Comparison of ENCODE assay signal across 9 mouse cellular contexts in genomic region chr9:36933813-36934493, GRCm38 (mm10).
DNase-seq lines count a peak whose midpoint lies in the region; ATAC-seq lines count a peak whose summit lies in the region.
"Had no signal": no experiment of that assay in that cellular context is flagged by ENCODE, and none has a peak within 500 bp of the region (broad histone marks: within the 10 kb centered on the region; RNA-seq: fewer than 3 reads in every experiment).

No protein-coding gene starts in this region.

- WGBS in heart, embryonic 10.5 days: 48% methylated on average over 16 of the region's 16 CpGs
- 43% methylated on average over 16 of the region's 16 CpGs for WGBS in intestine, embryonic 16.5 days
- 37% methylated on average over 16 of the region's 16 CpGs for WGBS in midbrain, embryonic 14.5 days
- WGBS in stomach, embryonic 16.5 days: 47% methylated on average over 16 of the region's 16 CpGs

- no peak overlapping the region for H3K27ac ChIP-seq in heart, embryonic 10.5 days
- H3K27ac ChIP-seq in intestine, embryonic 16.5 days (ENCODE audit: low read length): no peak overlapping the region
- 0 out of 2 replicates have a peak overlapping the region, but pooled peaks have one; percentile 26 for H3K27ac ChIP-seq in midbrain, embryonic 14.5 days (replicated peaks; ENCODE audit: low read depth, low read length)
- H3K27ac ChIP-seq in stomach, embryonic 16.5 days (ENCODE audit: low read length): no peak overlapping the region

- no peak overlapping the region for H3K4me3 ChIP-seq in heart, embryonic 10.5 days
- no peak overlapping the region for H3K4me3 ChIP-seq in intestine, embryonic 16.5 days (ENCODE audit: low read length)
- H3K4me3 ChIP-seq in midbrain, embryonic 14.5 days (replicated peaks; ENCODE audit: low read depth, low read length): no peak overlapping the region
- H3K4me3 ChIP-seq in stomach, embryonic 16.5 days (replicated peaks; ENCODE audit: low read length): no peak overlapping the region
- H3K4me3 ChIP-seq: megakaryocyte, embryonic 14.5 days had no signal

- H3K4me2 ChIP-seq in intestine, embryonic 16.5 days (ENCODE audit: low read depth, low read length): no peak overlapping the region
- H3K4me2 ChIP-seq in midbrain, embryonic 14.5 days (ENCODE audit: low read length): no peak overlapping the region
- H3K4me2 ChIP-seq in stomach, embryonic 16.5 days (ENCODE audit: low read depth, low read length): no peak overlapping the region

- DNase-seq in heart, adult 11 months: peak; percentile 94
- no peak for DNase-seq in heart, embryonic 10.5 days (ENCODE audit: low spot score)
- DNase-seq in embryo, embryonic 10 days (ENCODE audit: low spot score): peak; percentile 88
- peak; percentile 69 for DNase-seq in gastrocnemius, postnatal 14 days
- DNase-seq in left cerebral cortex, postnatal 10 days (ENCODE audit: extremely low spot score in 1 of 2, low spot score in 2 of 2): peak; percentile 72 to 78
- peak; percentile 88 for DNase-seq in midbrain, embryonic 14.5 days

- peaks cover 3% of the 10 kb centered on the region; the same call in 1 of the 2 replicates for H3K36me3 ChIP-seq in heart, embryonic 10.5 days
- no peaks in the 10 kb centered on the region for H3K36me3 ChIP-seq in intestine, embryonic 16.5 days (ENCODE audit: control insufficient read depth, insufficient read depth, low read length)
- H3K36me3 ChIP-seq in midbrain, embryonic 14.5 days (ENCODE audit: control insufficient read depth, insufficient read depth, low read length): no peaks in the 10 kb centered on the region
- H3K36me3 ChIP-seq in stomach, embryonic 16.5 days (ENCODE audit: control insufficient read depth, insufficient read depth, low read length): no peaks in the 10 kb centered on the region

- no peaks in the 10 kb centered on the region for H3K27me3 ChIP-seq in heart, embryonic 10.5 days (ENCODE audit: insufficient read depth, poor library complexity, severe bottlenecking)
- H3K27me3 ChIP-seq in intestine, embryonic 16.5 days (replicated peaks; ENCODE audit: control insufficient read depth, insufficient read depth, low read length): no peaks in the 10 kb centered on the region
- H3K27me3 ChIP-seq in midbrain, embryonic 14.5 days (ENCODE audit: control insufficient read depth, insufficient read depth, low read length): no peaks in the 10 kb centered on the region
- H3K27me3 ChIP-seq in stomach, embryonic 16.5 days (ENCODE audit: control insufficient read depth, insufficient read depth, low read length): no peaks in the 10 kb centered on the region

- H3K9ac ChIP-seq in intestine, embryonic 16.5 days (ENCODE audit: low read depth, low read length): no peak overlapping the region
- no peak overlapping the region for H3K9ac ChIP-seq in midbrain, embryonic 14.5 days (replicated peaks; ENCODE audit: low read length)
- no peak overlapping the region for H3K9ac ChIP-seq in stomach, embryonic 16.5 days (ENCODE audit: low read length)

- intact Hi-C loops in gastrocnemius, postnatal 14 days (cut with DNase I; ENCODE audit: low total_unique reads): no loop called here
- intact Hi-C loops in left cerebral cortex, postnatal 10 days (cut with DNase I): no loop called here

- ATAC-seq in intestine, embryonic 16.5 days: peak; percentile 71
- peak; percentile 77; the same call in 1 of the 2 replicates for ATAC-seq in midbrain, embryonic 14.5 days (ENCODE audit: low FRiP score, low TSS enrichment)
- ATAC-seq in stomach, embryonic 16.5 days (ENCODE audit: insufficient read depth, low FRiP score): peak; percentile 83; the same call in 1 of the 2 replicates

- peaks cover 12% of the 10 kb centered on the region for H3K4me1 ChIP-seq in heart, embryonic 10.5 days
- H3K4me1 ChIP-seq in intestine, embryonic 16.5 days (ENCODE audit: control insufficient read depth, insufficient read depth, low read length): no peaks in the 10 kb centered on the region
- peaks cover 15% of the 10 kb centered on the region for H3K4me1 ChIP-seq in midbrain, embryonic 14.5 days (ENCODE audit: control insufficient read depth, insufficient read depth, low read length)
- no peaks in the 10 kb centered on the region for H3K4me1 ChIP-seq in stomach, embryonic 16.5 days (ENCODE audit: control insufficient read depth, insufficient read depth, low read length)

- no peaks in the 10 kb centered on the region for H3K9me3 ChIP-seq in heart, embryonic 10.5 days
- no peaks in the 10 kb centered on the region for H3K9me3 ChIP-seq in intestine, embryonic 16.5 days (ENCODE audit: control insufficient read depth, low read length)
- H3K9me3 ChIP-seq in midbrain, embryonic 14.5 days (ENCODE audit: control insufficient read depth, low read length): no peaks in the 10 kb centered on the region
- H3K9me3 ChIP-seq in stomach, embryonic 16.5 days (replicated peaks; ENCODE audit: control insufficient read depth, low read length): no peaks in the 10 kb centered on the region
